ENCODE assay signal across 8 mouse cellular contexts in the genomic region with DNA sequence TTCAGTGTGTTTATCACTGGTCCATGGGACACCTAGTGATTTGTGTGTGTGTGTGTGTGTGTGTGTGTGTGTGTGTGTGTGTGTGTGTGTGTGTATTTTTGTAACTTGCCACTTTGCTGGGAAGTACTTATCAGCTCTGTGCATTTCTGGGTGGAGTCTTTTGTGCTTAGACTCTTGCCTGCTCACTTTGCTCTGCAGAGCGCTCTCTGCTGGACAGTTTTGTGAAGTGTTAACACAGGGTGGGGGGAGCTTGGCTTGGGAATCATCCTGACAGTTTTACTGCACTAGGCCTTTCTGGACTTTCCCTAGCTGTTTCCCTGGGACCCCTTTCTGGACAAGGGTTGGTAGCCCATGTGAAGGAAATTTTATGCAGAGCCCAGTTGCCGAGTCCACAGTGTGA. TPM values are rescaled to one million over a fixed set of nuclear protein-coding genes. Genes with fewer than 3 reads are reported as not detected.
DNase-seq lines count a peak whose midpoint lies in the region; ATAC-seq lines count a peak whose summit lies in the region.

No protein-coding gene starts in this region.

- H3K4me1 ChIP-seq in forebrain, embryonic 10.5 days: peaks cover 17% of the 10 kb centered on the region
- 0 out of 2 replicates have a peak, but pooled peaks cover 2% of the 10 kb centered on the region for H3K4me1 ChIP-seq in forebrain, embryonic 16.5 days (replicated peaks; ENCODE audit: control insufficient read depth, insufficient read depth, low read length)

- H3K9ac ChIP-seq in forebrain, embryonic 16.5 days (replicated peaks; ENCODE audit: low read depth, low read length): no peak overlapping the region

- no peak overlapping the region for H3K4me2 ChIP-seq in forebrain, embryonic 16.5 days (ENCODE audit: low read length)

- no peak for ATAC-seq in forebrain, embryonic 16.5 days
- peak; percentile 45; the same call in 1 of the 2 replicates for ATAC-seq in granulocyte monocyte progenitor cell, adult 5-6 weeks (replicated peaks; ENCODE audit: poor library complexity, severe bottlenecking)

- WGBS in forebrain, embryonic 10.5 days: 60% methylated on average over 2 of the region's 2 CpGs
- 46% methylated on average over 2 of the region's 2 CpGs for WGBS in forebrain, embryonic 16.5 days

- peaks cover 4% of the 10 kb centered on the region; the same call in 1 of the 2 replicates for H3K27me3 ChIP-seq in forebrain, embryonic 10.5 days (ENCODE audit: poor library complexity, severe bottlenecking)
- no peaks in the 10 kb centered on the region for H3K27me3 ChIP-seq in forebrain, embryonic 16.5 days (replicated peaks; ENCODE audit: control insufficient read depth, insufficient read depth, low read length)

- no peaks in the 10 kb centered on the region for H3K36me3 ChIP-seq in forebrain, embryonic 10.5 days (replicated peaks)
- no peaks in the 10 kb centered on the region for H3K36me3 ChIP-seq in forebrain, embryonic 16.5 days (ENCODE audit: control insufficient read depth, insufficient read depth)

- H3K4me3 ChIP-seq in forebrain, embryonic 10.5 days: no peak overlapping the region
- H3K4me3 ChIP-seq in forebrain, embryonic 16.5 days (replicated peaks; ENCODE audit: low read length): no peak overlapping the region

- peak; percentile 60 for DNase-seq in forebrain, embryonic 10.5 days (ENCODE audit: extremely low spot score, low spot score)
- DNase-seq in B cell, adult 2 months: peak; percentile 7 to 25
- DNase-seq in c-Kit-positive CD71-positive TER-119-negative erythroid progenitor cells, embryonic 14.5 days (ENCODE audit: low read depth): peak; percentile 64
- DNase-seq in layer of hippocampus, adult 9-11 months: peak; percentile 30
- DNase-seq in lung, postnatal 10 days: peak; percentile 86
- peak; percentile 79 for DNase-seq in testis, postnatal 10 days (ENCODE audit: low spot score)

- no peaks in the 10 kb centered on the region for H3K9me3 ChIP-seq in forebrain, embryonic 10.5 days
- no peaks in the 10 kb centered on the region for H3K9me3 ChIP-seq in forebrain, embryonic 16.5 days (ENCODE audit: control insufficient read depth, low read length)

- peak overlapping the region; percentile 56 for H3K27ac ChIP-seq in forebrain, embryonic 10.5 days
- no peak overlapping the region for H3K27ac ChIP-seq in forebrain, embryonic 16.5 days (ENCODE audit: low read length)

RNA-seq across cellular contexts. Expression of gene Cops8, which starts 12.0 kb away (rescaled TPM):
- polyA plus RNA-seq in forebrain, embryonic 10.5 days (2016; fragmentation: Nextera tagmentation; extraction: Ambion mirVana): 189 and 196 TPM in 2 replicates
- polyA plus RNA-seq in forebrain, embryonic 16.5 days (2015; fragmentation: Nextera tagmentation; extraction: Ambion mirVana): 191 and 199 TPM in 2 replicates
- 43.7 and 67.0 TPM in 2 replicates for total RNA-seq in granulocyte monocyte progenitor cell, adult 5-6 weeks (2014; fragmentation: Nextera tagmentation)
- 81.2 and 90.1 TPM in 2 replicates for total RNA-seq in granulocyte monocyte progenitor cell, adult 5-6 weeks (2017)

Comparison
In these comparisons a context has a peak if more than half of its experiments do, and no peak if none do; other contexts are left out.
1. DNase-seq: peak in every context shown above with its lines; median percentile 86 in lung, postnatal 10 days; 79 in testis, postnatal 10 days; 64 in c-Kit-positive CD71-positive TER-119-negative erythroid progenitor cells, embryonic 14.5 days; 60 in forebrain, embryonic 10.5 days; 30 in layer of hippocampus, adult 9-11 months; 16 in B cell, adult 2 months.